Mouse (Mus musculus) stomach, postnatal 0 days (tissue): ENCODE results near the gene BC030867. TPM values are rescaled to one million over a fixed set of nuclear protein-coding genes. Genes with fewer than 3 reads are reported as not detected.

Experiments
- ATAC-seq: fragments of 200-750 bp; cut with Nextera tagmentation; 2 replicates; pipeline ENCODE4 v1.8.0; 2017; ENCODE audit not compliant: low FRiP score, low TSS enrichment
- DNase-seq: peaks from one replicate; pipeline ENCODE4 v3.0.0-alpha.2; 2016; ENCODE audit warnings: low spot score
- H3K27ac ChIP-seq: fragments of 300-500 bp; sonication (generic); replicated peaks from 2 replicates; pipeline ENCODE4 v1.5.1; 2014; ENCODE audit warnings: mild to moderate bottlenecking, control low read depth
- H3K27me3 ChIP-seq: fragments of 300-500 bp; sonication (generic); 2 replicates; pipeline ENCODE4 v1.6.1; 2014; ENCODE audit warnings: low read length; ENCODE audit not compliant: control insufficient read depth, insufficient read depth
- H3K36me3 ChIP-seq: fragments of 300-500 bp; sonication (generic); 2 replicates; pipeline ENCODE4 v1.6.1; 2014; ENCODE audit warnings: low read length, mixed read lengths; ENCODE audit not compliant: control insufficient read depth, insufficient read depth
- H3K4me1 ChIP-seq: fragments of 300-500 bp; sonication (generic); replicated peaks from 2 replicates; pipeline ENCODE4 v1.6.1; 2014; ENCODE audit warnings: antibody characterized with exemption; ENCODE audit not compliant: control insufficient read depth, insufficient read depth
- H3K4me2 ChIP-seq: fragments of 300-500 bp; sonication (generic); replicated peaks from 2 replicates; pipeline ENCODE4 v1.6.1; 2014; ENCODE audit warnings: low read depth, mild to moderate bottlenecking, control low read depth, moderate library complexity
- H3K4me3 ChIP-seq: fragments of 300-500 bp; sonication (generic); 2 replicates; pipeline ENCODE4 v1.5.1; 2014; ENCODE audit warnings: low read depth, low read length, control low read depth
- H3K9ac ChIP-seq: fragments of 300-500 bp; sonication (generic); 2 replicates; pipeline ENCODE4 v1.6.1; 2014; ENCODE audit warnings: mild to moderate bottlenecking, low read length, control low read depth, mixed read lengths
- H3K9me3 ChIP-seq: fragments of 300-500 bp; sonication (generic); 2 replicates; pipeline ENCODE4 v1.6.1; 2016; ENCODE audit warnings: low read length; ENCODE audit not compliant: control insufficient read depth
- CTCF ChIP-seq: IDR thresholded peaks from 2 replicates; pipeline ENCODE4 v1.5.1; 2016; ENCODE audit warnings: antibody characterized with exemption, low read depth, mild to moderate bottlenecking, moderate library complexity
- EP300 ChIP-seq: optimal IDR thresholded peaks from 2 replicates; pipeline ENCODE3; 2016; ENCODE audit warnings: antibody characterized with exemption
- WGBS: fragments of 180-500 bp; shearing (Covaris S2); extraction: QIAGEN DNeasy Blood & Tissue Kit; methylation state at CpG from one replicate; pipeline ENCODE4 v1.1.7; 2014; 5-methylcytosine and 5-hydroxymethylcytosine counted together
- polyA plus RNA-seq: library from polyadenylated mRNA; unstranded; fragments of >200 nt; fragmentation: Nextera tagmentation; extraction: Ambion mirVana; gene quantifications from 2 replicates; pipeline ENCODE4 v1.2.1, GENCODE M21; 2015

Gene BC030867
- polyA plus RNA-seq, 1 experiment from 2014 or later, result 2.7 TPM

DNA sequence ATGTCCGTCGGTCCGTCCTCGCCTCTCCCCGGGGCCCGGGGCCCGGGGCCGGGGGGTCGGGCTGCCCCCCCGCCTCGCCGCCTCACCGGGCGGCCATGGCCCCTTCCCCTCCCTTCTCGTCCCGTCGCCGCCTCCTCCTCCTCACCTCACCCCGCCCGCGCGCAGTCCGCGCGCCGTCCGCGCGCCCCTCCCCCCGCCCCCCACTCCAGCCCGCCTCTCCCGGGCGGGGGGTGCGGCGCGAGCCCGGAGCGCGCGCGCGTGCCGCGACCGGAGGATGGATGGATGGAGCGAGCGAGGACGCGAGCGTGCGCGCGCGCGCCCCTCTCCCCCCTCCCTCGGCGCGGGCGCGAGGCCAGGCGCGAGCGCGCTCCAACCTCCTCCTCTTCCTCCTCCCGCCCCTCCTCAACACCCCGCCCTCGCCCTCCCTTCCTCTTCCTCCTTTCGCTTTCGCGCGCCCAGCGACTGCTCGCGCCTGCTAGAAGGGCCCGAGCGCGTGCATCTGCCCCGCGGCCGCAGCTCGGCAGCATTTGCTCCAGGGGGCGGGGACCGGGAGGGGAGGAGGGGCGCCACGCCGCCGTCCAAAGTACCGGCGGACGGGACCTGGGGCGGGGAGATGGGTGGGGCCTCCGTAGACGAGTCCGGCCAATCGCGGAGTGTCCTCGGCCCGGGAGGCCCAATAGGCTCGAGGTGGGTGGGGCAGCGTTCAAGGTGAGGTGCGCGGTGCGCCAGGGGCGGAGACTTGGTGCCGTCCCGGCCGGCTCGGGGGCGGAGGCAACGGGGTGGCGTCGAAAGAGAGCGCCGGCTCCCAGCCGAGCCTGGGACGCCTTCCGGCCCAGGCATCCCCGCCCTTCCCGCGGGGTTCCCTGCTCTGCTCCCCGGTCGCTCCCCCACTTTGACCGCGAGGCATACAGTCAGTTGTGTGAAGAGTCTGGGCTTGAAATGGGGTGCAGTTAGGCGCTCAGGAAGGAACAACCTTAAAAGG is 48.1 kb downstream of the BC030867 start, which contains the start of gene Atxn7l3:
Gene Atxn7l3, minus strand, starts transcription at position 141 of the 982 bp plus-strand sequence.
- peak within 1 kb of the TSS; percentile 84 for H3K4me3 ChIP-seq
- peak within 1 kb of the TSS; percentile 79 for H3K4me2 ChIP-seq
- peak within 1 kb of the TSS; percentile 94 for H3K9ac ChIP-seq
- peak within 1 kb of the TSS; percentile 99 for H3K27ac ChIP-seq
- DNase-seq (peak; percentile 100), ATAC-seq (peak; percentile 94)
- no peaks in the 10 kb centered on the region for H3K27me3 ChIP-seq
- peaks cover 6% of the 10 kb centered on the region; the same call in 1 of the 2 replicates for H3K4me1 ChIP-seq
- H3K9me3 ChIP-seq, result no peaks in the 10 kb centered on the region
- peaks cover 8% of the 10 kb centered on the region for H3K36me3 ChIP-seq
- 0% methylated on average over 62 of the region's 125 CpGs for WGBS
- TF ChIP-seq EP300 (no peak), CTCF (0 out of 2 replicates have a peak, but pooled peaks have one; percentile 8)

DNA sequence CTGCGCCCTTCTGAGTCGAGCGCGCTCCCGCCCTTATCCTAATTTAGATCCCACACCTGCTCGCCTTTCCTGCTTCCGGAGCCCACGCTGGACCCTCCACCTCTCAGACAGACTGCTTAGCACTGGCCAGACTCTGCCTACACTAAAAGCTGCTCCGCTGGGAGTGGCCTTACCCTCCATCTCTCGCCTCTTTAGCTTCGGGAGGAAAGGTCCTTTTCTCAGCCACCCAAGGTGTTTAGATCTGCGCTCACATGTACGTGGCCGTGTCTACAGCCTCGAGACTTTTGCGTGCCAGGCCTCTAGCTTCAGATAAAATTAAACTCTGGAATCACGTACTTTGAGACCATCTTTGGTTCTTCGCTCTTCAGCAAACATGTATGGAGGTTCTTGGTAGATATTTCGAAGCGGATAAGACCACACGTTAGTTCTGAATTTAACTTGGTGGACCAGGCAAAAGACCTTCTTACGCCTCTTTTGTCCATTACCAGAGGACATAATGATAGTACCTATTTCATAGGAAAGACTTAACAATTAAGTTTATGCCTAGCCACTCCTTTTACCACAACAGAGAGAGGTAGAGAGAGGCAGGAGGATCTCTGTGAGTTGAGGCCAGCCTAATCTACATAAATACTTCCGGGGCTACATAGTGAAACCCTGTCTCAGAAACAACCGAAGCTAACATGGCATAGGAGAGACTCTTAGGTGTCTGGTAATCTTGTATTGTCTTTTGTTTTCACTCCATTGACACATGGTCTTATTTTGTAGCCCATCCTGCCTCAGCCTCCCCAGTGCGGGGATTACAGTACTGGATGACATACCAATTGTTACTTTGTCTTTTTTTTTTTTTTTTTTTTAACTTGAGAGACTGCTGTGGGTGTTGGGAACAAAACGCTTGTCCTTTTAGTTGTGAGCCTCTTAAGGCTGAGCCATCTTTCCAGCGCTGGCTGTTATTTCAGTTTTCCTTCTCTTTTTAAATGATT is 49.2 kb downstream of the BC030867 start:
- H3K27me3 ChIP-seq, result no peaks in the 10 kb centered on the region
- H3K4me2 ChIP-seq, result peak overlapping the region; percentile 79
- no peak for TF ChIP-seq EP300
- no peak for TF ChIP-seq CTCF
- DNase-seq (no peak), ATAC-seq (no peak)
- 22% methylated on average over 27 of the region's 27 CpGs for WGBS
- H3K4me1 ChIP-seq, result peaks cover 6% of the 10 kb centered on the region; the same call in 1 of the 2 replicates
- H3K36me3 ChIP-seq, result no peaks in the 10 kb centered on the region; the same call in 1 of the 2 replicates
- H3K9ac ChIP-seq, result peak overlapping the region; percentile 70
- no peaks in the 10 kb centered on the region for H3K9me3 ChIP-seq
- peak overlapping the region; percentile 99 for H3K27ac ChIP-seq
- H3K4me3 ChIP-seq, result peak overlapping the region; percentile 84

DNA sequence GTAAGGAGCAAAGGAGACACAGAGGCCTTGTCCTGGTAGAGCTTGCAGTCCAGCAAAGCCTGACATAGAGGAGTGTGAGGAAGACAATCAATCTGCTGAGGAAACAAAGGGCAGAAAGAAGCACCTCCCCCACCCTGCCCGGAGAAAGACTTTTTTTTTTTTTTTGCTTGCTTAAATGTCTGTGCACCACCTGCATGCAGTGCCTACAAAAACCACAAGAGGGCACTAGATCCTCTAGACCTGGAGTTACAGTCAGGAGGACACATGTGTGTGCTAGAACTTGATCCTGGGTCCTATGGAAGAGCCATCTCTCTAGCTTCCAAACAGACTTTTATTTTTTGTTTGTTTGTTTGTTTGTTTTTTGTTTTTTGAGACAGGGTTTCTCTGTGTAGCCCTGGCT is 51.2 kb downstream of the BC030867 start:
- 5% methylated on average over 1 of the region's 1 CpGs for WGBS
- H3K27ac ChIP-seq, result no peak overlapping the region
- H3K4me2 ChIP-seq, result no peak overlapping the region
- no peak overlapping the region for H3K9ac ChIP-seq
- TF ChIP-seq EP300, result no peak
- peak; percentile 80 for TF ChIP-seq CTCF
- peaks cover 6% of the 10 kb centered on the region; the same call in 1 of the 2 replicates for H3K4me1 ChIP-seq
- no peak for ATAC-seq
- no peaks in the 10 kb centered on the region for H3K27me3 ChIP-seq
- H3K4me3 ChIP-seq, result no peak overlapping the region
- no peaks in the 10 kb centered on the region for H3K9me3 ChIP-seq
- peak; percentile 79 for DNase-seq
- H3K36me3 ChIP-seq, result no peaks in the 10 kb centered on the region

DNA sequence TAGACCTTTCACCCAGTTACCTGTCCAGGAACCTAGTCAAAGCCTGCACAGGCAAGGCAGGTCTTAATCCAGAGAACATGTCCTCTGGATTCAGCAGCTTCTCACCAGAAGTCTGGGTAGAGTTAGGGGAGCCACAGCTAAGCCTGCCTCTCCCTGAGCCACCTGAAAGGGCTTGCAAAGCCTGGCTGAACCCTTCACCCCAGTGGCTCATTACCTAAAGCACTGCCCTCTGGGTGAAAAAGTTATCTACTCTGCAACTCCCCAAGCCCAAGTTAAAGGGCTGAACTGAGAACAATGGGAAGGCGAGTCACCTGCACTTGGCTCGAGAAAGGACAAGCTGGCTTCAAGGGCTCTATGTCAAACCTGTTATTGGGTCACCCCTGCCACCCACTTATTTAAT is 55.5 kb downstream of the BC030867 start:
- Histone ChIP-seq H3K4me3 (no peak overlapping the region), H3K27me3 (no peaks in the 10 kb centered on the region), H3K27ac (no peak overlapping the region; the same call in 1 of the 2 replicates), H3K9me3 (no peaks in the 10 kb centered on the region), H3K4me2 (no peak overlapping the region), H3K4me1 (no peaks in the 10 kb centered on the region), H3K9ac (no peak overlapping the region), H3K36me3 (peaks cover 16% of the 10 kb centered on the region)
- ATAC-seq, result no peak
- TF ChIP-seq CTCF, result no peak
- TF ChIP-seq EP300, result no peak
- 32% methylated on average over 2 of the region's 2 CpGs for WGBS
- peak; percentile 22 for DNase-seq

DNA sequence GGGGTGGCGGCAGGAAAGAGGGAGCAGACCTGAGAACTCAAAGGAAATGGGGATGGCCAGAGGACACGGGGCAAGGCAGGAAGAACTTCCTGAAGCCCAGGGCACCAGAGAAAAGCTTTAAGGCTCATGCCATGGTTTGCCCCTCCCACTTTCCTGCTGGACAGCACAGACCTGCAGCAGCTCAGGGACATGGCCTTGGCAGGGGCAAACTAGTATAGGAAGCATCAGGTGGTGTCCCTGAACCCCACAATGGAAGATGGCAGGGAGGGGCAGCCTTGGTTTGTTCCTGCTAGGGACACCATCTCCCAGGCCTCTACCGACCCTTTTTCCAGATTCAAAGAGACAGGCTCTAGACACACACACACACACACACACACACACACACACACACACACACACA is 56.7 kb downstream of the BC030867 start:
- 66% methylated on average over 3 of the region's 3 CpGs for WGBS
- no peak overlapping the region for H3K9ac ChIP-seq
- peaks cover 6% of the 10 kb centered on the region; the same call in 1 of the 2 replicates for H3K4me1 ChIP-seq
- DNase-seq (no peak), ATAC-seq (no peak)
- no peaks in the 10 kb centered on the region for H3K9me3 ChIP-seq
- H3K36me3 ChIP-seq, result peaks cover 18% of the 10 kb centered on the region
- H3K27ac ChIP-seq, result no peak overlapping the region
- TF ChIP-seq CTCF (no peak), EP300 (no peak)
- H3K4me2 ChIP-seq, result no peak overlapping the region
- no peak overlapping the region for H3K4me3 ChIP-seq
- H3K27me3 ChIP-seq, result no peaks in the 10 kb centered on the region
